Mouse (Mus musculus) liver, embryonic 14.5 days (tissue): Measurements from ENCODE around the gene Gm6040.

ENCODE experiments used
- CTCF ChIP-seq: IDR thresholded peaks from 2 replicates; pipeline ENCODE4 v1.5.1; 2016; ENCODE audit warnings: antibody characterized with exemption, low read depth, control low read depth
- EP300 ChIP-seq: IDR thresholded peaks from 2 replicates; pipeline ENCODE4 v1.6.1; 2016; ENCODE audit warnings: antibody characterized with exemption, low read depth

- no peak for TF ChIP-seq CTCF
- TF ChIP-seq EP300, result no peak
Measured at GRCm38 (mm10) chr8:20908256-20908655, 13.6 kb downstream of the Gm6040 start.
